Mouse (Mus musculus) heart, postnatal 0 days (tissue): Measurements from ENCODE around the gene Krt26.

Experiments
- CTCF ChIP-seq: IDR thresholded peaks from 2 replicates; pipeline ENCODE4 v1.5.1; 2016; ENCODE audit warnings: antibody characterized with exemption, control low read depth, low read depth
- EP300 ChIP-seq: IDR thresholded peaks from 2 replicates; pipeline ENCODE4 v1.6.1; 2016; ENCODE audit warnings: antibody characterized with exemption, low read depth

- TF ChIP-seq CTCF (no peak), EP300 (no peak)
Measured at GRCm38 (mm10) chr11:99333426-99333825, 4.3 kb downstream of the Krt26 start.
